8 mouse cellular contexts compared by ENCODE assay signal in genomic region chr5:16469644-16470275, GRCm38 (mm10).
DNase-seq lines count a peak whose midpoint lies in the region; ATAC-seq and TF ChIP-seq lines count a peak whose summit lies in the region.

No protein-coding gene starts in this region.

- no peaks in the 10 kb centered on the region for H3K27me3 ChIP-seq in C2C12 (ENCODE audit: control insufficient read depth, insufficient read depth, insufficient read length)
- no peaks in the 10 kb centered on the region for H3K27me3 ChIP-seq in limb, embryonic 10.5 days (ENCODE audit: low read depth, poor library complexity, severe bottlenecking)
- no peaks in the 10 kb centered on the region for H3K27me3 ChIP-seq in stomach, embryonic 15.5 days (replicated peaks)
- no peaks in the 10 kb centered on the region for H3K27me3 ChIP-seq in midbrain, embryonic 15.5 days (replicated peaks)

- TF ChIP-seq CTCF in C2C12 (IDR thresholded peaks at IDR 0.05; ENCODE audit: control insufficient read depth, insufficient read depth, insufficient read length): no peak

- peak; percentile 97 for ATAC-seq in hematopoietic stem cell, adult 5-6 weeks (replicated peaks in 1 of 2; ENCODE audit: insufficient read depth in 1 of 2, low FRiP score in 2 of 2, low TSS enrichment in 1 of 2, low read depth in 1 of 2, poor library complexity in 2 of 2, severe bottlenecking in 2 of 2)
- ATAC-seq in megakaryocyte-erythroid progenitor cell, adult 5-6 weeks (replicated peaks; ENCODE audit: low FRiP score, low TSS enrichment, poor library complexity, severe bottlenecking): peak; percentile 64
- ATAC-seq in stomach, embryonic 15.5 days (ENCODE audit: insufficient read depth, low FRiP score, low read depth): peak; percentile 72; the same call in 1 of the 2 replicates
- no peak for ATAC-seq in midbrain, embryonic 15.5 days (replicated peaks)

- WGBS in limb, embryonic 10.5 days: 53% methylated on average over 13 of the region's 13 CpGs
- 41% methylated on average over 13 of the region's 13 CpGs for WGBS in stomach, embryonic 15.5 days
- WGBS in midbrain, embryonic 15.5 days: 82% methylated on average over 13 of the region's 13 CpGs

- peak overlapping the region; percentile 66 for H3K27ac ChIP-seq in limb, embryonic 10.5 days
- peak overlapping the region; percentile 62 for H3K27ac ChIP-seq in stomach, embryonic 15.5 days
- H3K27ac ChIP-seq in midbrain, embryonic 15.5 days: no peak overlapping the region

- H3K4me1 ChIP-seq in limb, embryonic 10.5 days: peaks cover 16% of the 10 kb centered on the region
- H3K4me1 ChIP-seq in stomach, embryonic 15.5 days: no peaks in the 10 kb centered on the region
- H3K4me1 ChIP-seq in midbrain, embryonic 15.5 days: no peaks in the 10 kb centered on the region; the same call in 1 of the 2 replicates

- H3K9ac ChIP-seq in stomach, embryonic 15.5 days: no peak overlapping the region
- H3K9ac ChIP-seq in midbrain, embryonic 15.5 days: no peak overlapping the region

- no peaks in the 10 kb centered on the region for H3K79me3 ChIP-seq in C2C12 (ENCODE audit: low read depth)

- H3K9me3 ChIP-seq in limb, embryonic 10.5 days (replicated peaks): no peaks in the 10 kb centered on the region
- H3K9me3 ChIP-seq in stomach, embryonic 15.5 days: no peaks in the 10 kb centered on the region
- no peaks in the 10 kb centered on the region for H3K9me3 ChIP-seq in midbrain, embryonic 15.5 days

- H3K79me2 ChIP-seq in C2C12 (ENCODE audit: control insufficient read depth, insufficient read depth): no peaks in the 10 kb centered on the region

- H3K4me2 ChIP-seq in stomach, embryonic 15.5 days: peak overlapping the region; percentile 40
- H3K4me2 ChIP-seq in midbrain, embryonic 15.5 days: no peak overlapping the region

- peak overlapping the region; percentile 38 for H3ac ChIP-seq in C2C12 (ENCODE audit: control insufficient read depth, insufficient read length, low read depth)

- H3K4me3 ChIP-seq in C2C12 (ENCODE audit: insufficient read depth, poor library complexity, severe bottlenecking): no peak overlapping the region
- H3K4me3 ChIP-seq in limb, embryonic 10.5 days: no peak overlapping the region
- peak overlapping the region; percentile 8; the same call in 1 of the 2 replicates for H3K4me3 ChIP-seq in stomach, embryonic 15.5 days (replicated peaks)
- H3K4me3 ChIP-seq in midbrain, embryonic 15.5 days: no peak overlapping the region

- H3K36me3 ChIP-seq in C2C12 (ENCODE audit: control insufficient read depth, insufficient read depth): no peaks in the 10 kb centered on the region
- no peaks in the 10 kb centered on the region for H3K36me3 ChIP-seq in limb, embryonic 10.5 days
- H3K36me3 ChIP-seq in stomach, embryonic 15.5 days: no peaks in the 10 kb centered on the region
- H3K36me3 ChIP-seq in midbrain, embryonic 15.5 days (replicated peaks): no peaks in the 10 kb centered on the region

- peak; percentile 72 for DNase-seq in adrenal gland, adult 2 months
- DNase-seq in fibroblast of lung, adult 2 months (ENCODE audit: low read depth): peak; percentile 38
- DNase-seq in limb, embryonic 10.5 days (ENCODE audit: low spot score): no peak

TF ChIP-seq in C2C12, 6 proteins besides CTCF, POLR2A, EP300 and RAD21:
- TF ChIP-seq USF1 (IDR thresholded peaks at IDR 0.05; ENCODE audit: low read depth) (no peak), MYOG (IDR thresholded peaks at IDR 0.05; ENCODE audit: control insufficient read depth, extremely low read depth, insufficient read length) (no peak), MYOD1 (IDR thresholded peaks at IDR 0.05; ENCODE audit: control insufficient read depth, insufficient read length, low read depth) (no peak), FOSL1 (IDR thresholded peaks at IDR 0.05; ENCODE audit: insufficient read depth, low read length, poor library complexity, severe bottlenecking) (no peak), CEBPB (IDR thresholded peaks at IDR 0.05; ENCODE audit: low read depth) (no peak), MAX (IDR thresholded peaks at IDR 0.05) (no peak)
